Mouse (Mus musculus) stomach, embryonic 15.5 days (tissue): Measurements from ENCODE around the gene Fbxl14. TPM values are rescaled to one million over a fixed set of nuclear protein-coding genes. Genes with fewer than 3 reads are reported as not detected.

Experiments used
- ATAC-seq: fragments of 200-750 bp; cut with Nextera tagmentation; 2 replicates; pipeline ENCODE4 v1.8.0; 2017; ENCODE audit warnings: low read depth, moderate number of reproducible peaks, moderate TSS enrichment; ENCODE audit not compliant: insufficient read depth, low FRiP score
- H3K27ac ChIP-seq: fragments of 300-500 bp; sonication (generic); 2 replicates; pipeline ENCODE4 v1.5.1; 2015; ENCODE audit warnings: mild to moderate bottlenecking, inconsistent platforms
- H3K27me3 ChIP-seq: fragments of 300-500 bp; sonication (generic); replicated peaks from 2 replicates; pipeline ENCODE4 v1.6.1; 2015; ENCODE audit warnings: inconsistent platforms
- H3K36me3 ChIP-seq: fragments of 300-500 bp; sonication (generic); 2 replicates; pipeline ENCODE4 v1.6.1; 2015; ENCODE audit warnings: inconsistent platforms
- H3K4me1 ChIP-seq: fragments of 300-500 bp; sonication (generic); 2 replicates; pipeline ENCODE4 v1.6.1; 2015; ENCODE audit warnings: inconsistent platforms
- H3K4me2 ChIP-seq: fragments of 300-500 bp; sonication (generic); 2 replicates; pipeline ENCODE4 v1.6.1; 2015; ENCODE audit warnings: mild to moderate bottlenecking, inconsistent platforms
- H3K4me3 ChIP-seq: fragments of 300-500 bp; sonication (generic); replicated peaks from 2 replicates; pipeline ENCODE4 v1.5.1; 2015; ENCODE audit warnings: inconsistent platforms
- H3K9ac ChIP-seq: fragments of 300-500 bp; sonication (generic); 2 replicates; pipeline ENCODE4 v1.6.1; 2015; ENCODE audit warnings: inconsistent platforms
- H3K9me3 ChIP-seq: fragments of 300-500 bp; sonication (generic); 2 replicates; pipeline ENCODE4 v1.6.1; 2016; ENCODE audit warnings: inconsistent platforms
- WGBS: fragments of 180-500 bp; shearing (Covaris S2); methylation state at CpG from one replicate; pipeline ENCODE4 v1.1.7; 2015; 5-methylcytosine and 5-hydroxymethylcytosine counted together
- polyA plus RNA-seq: library from polyadenylated mRNA; unstranded; fragments of >200 nt; fragmentation: Nextera tagmentation; extraction: Ambion mirVana; gene quantifications from 2 replicates; pipeline ENCODE4 v1.2.1, GENCODE M21; 2015

Gene Fbxl14
- polyA plus RNA-seq, 1 experiment from 2014 or later = 4.3 TPM

DNA sequence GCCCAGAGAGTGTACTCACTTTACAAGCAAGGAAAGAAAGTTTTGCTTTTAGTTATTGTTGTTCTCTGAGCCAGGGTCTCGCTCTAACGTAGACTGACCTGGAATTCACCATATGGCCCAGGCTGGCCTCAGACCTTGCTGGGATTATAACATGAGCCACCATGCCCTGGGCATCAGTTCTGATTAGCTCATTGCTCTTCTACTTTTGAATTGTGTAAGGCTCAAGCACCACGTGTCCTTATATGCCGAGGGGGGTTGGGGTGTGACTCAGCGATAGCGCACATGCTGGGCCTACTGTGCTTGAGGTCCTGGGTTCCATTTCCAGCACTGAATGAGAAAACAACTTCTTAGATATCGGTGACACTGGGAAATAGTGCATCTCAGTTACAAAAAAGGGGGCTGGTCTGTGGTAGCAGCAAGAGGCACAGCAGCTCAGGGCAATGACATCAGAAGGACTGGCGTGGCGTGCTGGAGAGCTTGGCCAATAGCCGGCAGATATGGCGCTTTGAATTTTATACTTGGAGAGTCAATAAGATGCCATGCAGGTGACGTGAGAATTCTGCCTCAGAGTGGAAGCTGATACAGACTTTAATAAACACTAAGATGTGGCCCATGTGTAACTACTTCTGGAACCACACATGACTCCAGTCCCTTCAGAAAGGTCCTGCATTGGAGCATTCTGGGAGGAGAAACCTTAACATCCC lies 7.1 kb downstream of the Fbxl14 start:
- peaks cover 15% of the 10 kb centered on the region for H3K4me1 ChIP-seq
- H3K27ac ChIP-seq = no peak overlapping the region; the same call in 1 of the 2 replicates

GRCm38 (mm10) chr6:119487085-119487458 lies 7.6 kb downstream of the Fbxl14 start:
- WGBS = 81% methylated on average over 7 of the region's 7 CpGs
- Histone ChIP-seq H3K9me3 (no peaks in the 10 kb centered on the region), H3K27ac (no peak overlapping the region), H3K4me3 (no peak overlapping the region), H3K4me1 (peaks cover 15% of the 10 kb centered on the region), H3K36me3 (no peaks in the 10 kb centered on the region), H3K27me3 (no peaks in the 10 kb centered on the region), H3K9ac (no peak overlapping the region), H3K4me2 (no peak overlapping the region)
- 0 out of 2 replicates have a peak, but pooled peaks have one; percentile 1 for ATAC-seq

More for the DNA sequence above, 7.1 kb downstream of the Fbxl14 start:
- H3K4me3 ChIP-seq = no peak overlapping the region
- WGBS = 81% methylated on average over 12 of the region's 12 CpGs
- no peaks in the 10 kb centered on the region for H3K9me3 ChIP-seq
- no peaks in the 10 kb centered on the region for H3K36me3 ChIP-seq
- no peak overlapping the region for H3K9ac ChIP-seq
- H3K27me3 ChIP-seq = no peaks in the 10 kb centered on the region
- no peak for ATAC-seq
- no peak overlapping the region for H3K4me2 ChIP-seq

- no peaks in the 10 kb centered on the region for H3K27me3 ChIP-seq
- ATAC-seq = no peak
- H3K9me3 ChIP-seq = no peaks in the 10 kb centered on the region
- H3K36me3 ChIP-seq = no peaks in the 10 kb centered on the region
- H3K9ac ChIP-seq = no peak overlapping the region
- H3K4me2 ChIP-seq = no peak overlapping the region
- no peak overlapping the region for H3K4me3 ChIP-seq
- WGBS = 87% methylated on average over 9 of the region's 9 CpGs
- H3K4me1 ChIP-seq = peaks cover 15% of the 10 kb centered on the region
- no peak overlapping the region for H3K27ac ChIP-seq
Measured at GRCm38 (mm10) chr6:119487619-119488018, 8.2 kb downstream of the Fbxl14 start.

DNA sequence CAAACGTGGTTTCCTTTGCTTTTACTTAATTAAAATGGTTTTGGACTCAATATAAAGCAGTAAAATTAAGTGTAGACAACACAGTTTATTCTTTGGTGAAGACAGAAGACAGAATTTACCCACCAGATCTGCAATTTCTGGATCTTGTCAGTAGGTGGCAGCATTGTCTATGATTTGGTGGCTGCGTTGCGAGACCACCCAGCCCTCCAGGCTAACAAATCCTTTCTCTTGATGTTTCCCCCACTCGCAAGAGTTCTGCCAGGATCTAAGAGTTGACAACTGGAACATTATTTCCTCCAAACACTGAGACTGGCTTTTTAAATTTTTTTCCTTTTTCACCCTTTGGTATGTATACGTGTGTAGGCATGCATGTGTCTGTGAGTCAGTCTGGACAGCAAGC lies 10.3 kb downstream of the Fbxl14 start:
- no peaks in the 10 kb centered on the region for H3K36me3 ChIP-seq
- 7% methylated on average over 5 of the region's 5 CpGs for WGBS
- peak overlapping the region; percentile 24; the same call in 1 of the 2 replicates for H3K4me2 ChIP-seq
- no peaks in the 10 kb centered on the region for H3K9me3 ChIP-seq
- H3K4me1 ChIP-seq = peaks cover 8% of the 10 kb centered on the region; the same call in 1 of the 2 replicates
- ATAC-seq = no peak
- H3K4me3 ChIP-seq = no peak overlapping the region; the same call in 1 of the 2 replicates
- H3K27ac ChIP-seq = no peak overlapping the region
- no peak overlapping the region for H3K9ac ChIP-seq
- H3K27me3 ChIP-seq = no peaks in the 10 kb centered on the region

- no peak overlapping the region for H3K4me2 ChIP-seq
- no peak overlapping the region for H3K27ac ChIP-seq
- no peak overlapping the region for H3K9ac ChIP-seq
- H3K36me3 ChIP-seq = no peaks in the 10 kb centered on the region
- H3K4me1 ChIP-seq = peaks cover 6% of the 10 kb centered on the region; the same call in 1 of the 2 replicates
- no peak for ATAC-seq
- no peaks in the 10 kb centered on the region for H3K9me3 ChIP-seq
- H3K27me3 ChIP-seq = no peaks in the 10 kb centered on the region
- 33% methylated on average over 11 of the region's 11 CpGs for WGBS
- no peak overlapping the region for H3K4me3 ChIP-seq
Measured at GRCm38 (mm10) chr6:119490549-119490948, 11.1 kb downstream of the Fbxl14 start.

DNA sequence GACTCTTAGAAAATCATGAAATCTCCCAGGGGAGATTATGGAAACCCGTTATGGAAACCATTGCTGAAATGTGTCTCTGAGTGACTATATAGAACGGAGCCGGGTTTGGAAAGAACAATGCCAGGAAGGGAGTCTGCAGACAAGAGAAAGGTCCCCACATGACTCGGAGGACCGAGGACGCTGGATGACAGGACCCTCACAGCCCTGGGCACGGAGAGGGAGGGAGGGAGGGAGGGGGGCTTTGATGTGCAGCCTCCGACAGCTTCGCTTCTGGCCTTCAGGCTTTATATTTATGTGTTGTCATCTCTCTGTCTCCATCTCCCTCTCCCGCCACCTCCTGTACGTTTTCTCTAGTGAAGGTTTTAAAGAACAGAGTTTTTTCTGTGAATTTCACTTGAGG lies 11.5 kb downstream of the Fbxl14 start:
- Histone ChIP-seq H3K9me3 (no peaks in the 10 kb centered on the region), H3K4me1 (peaks cover 6% of the 10 kb centered on the region; the same call in 1 of the 2 replicates), H3K27me3 (no peaks in the 10 kb centered on the region), H3K4me2 (no peak overlapping the region), H3K4me3 (no peak overlapping the region), H3K9ac (no peak overlapping the region), H3K27ac (no peak overlapping the region), H3K36me3 (no peaks in the 10 kb centered on the region)
- WGBS = 59% methylated on average over 11 of the region's 11 CpGs
- ATAC-seq = no peak

DNA sequence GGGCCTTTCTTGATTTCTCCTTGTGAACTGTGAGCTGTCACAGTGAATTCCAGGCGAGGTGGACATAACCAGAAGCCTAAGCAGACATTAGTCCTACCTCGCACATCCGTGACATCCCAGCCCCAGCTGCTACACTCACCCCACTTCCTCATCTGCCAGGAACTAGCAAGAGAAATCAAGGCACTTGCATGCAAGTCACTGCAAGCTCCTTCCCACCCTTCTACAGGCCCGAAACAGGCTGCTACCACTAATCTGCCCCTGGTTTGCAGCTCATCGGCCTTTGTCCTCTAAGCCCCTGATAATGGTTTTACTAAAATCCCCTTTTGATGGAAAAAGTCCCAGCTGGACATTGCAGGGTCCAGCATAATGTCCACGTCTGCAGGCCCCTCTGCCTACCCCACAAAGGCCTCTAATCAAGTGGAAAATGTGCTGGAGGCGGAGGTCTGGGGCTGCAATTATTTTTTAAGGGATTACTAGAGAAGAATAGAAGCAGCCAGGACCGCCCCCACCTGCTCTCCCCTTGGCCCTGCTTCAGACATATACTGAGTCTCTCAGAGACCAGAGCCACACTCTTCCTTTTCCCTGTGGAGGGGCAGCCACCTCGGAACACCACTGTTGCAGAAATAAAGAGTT lies 12.6 kb downstream of the Fbxl14 start:
- no peaks in the 10 kb centered on the region for H3K9me3 ChIP-seq
- 60% methylated on average over 9 of the region's 9 CpGs for WGBS
- H3K4me1 ChIP-seq = peaks cover 6% of the 10 kb centered on the region; the same call in 1 of the 2 replicates
- no peak overlapping the region for H3K4me2 ChIP-seq
- H3K36me3 ChIP-seq = no peaks in the 10 kb centered on the region
- ATAC-seq = no peak
- no peak overlapping the region for H3K4me3 ChIP-seq
- no peak overlapping the region for H3K9ac ChIP-seq
- no peaks in the 10 kb centered on the region for H3K27me3 ChIP-seq
- no peak overlapping the region for H3K27ac ChIP-seq

DNA sequence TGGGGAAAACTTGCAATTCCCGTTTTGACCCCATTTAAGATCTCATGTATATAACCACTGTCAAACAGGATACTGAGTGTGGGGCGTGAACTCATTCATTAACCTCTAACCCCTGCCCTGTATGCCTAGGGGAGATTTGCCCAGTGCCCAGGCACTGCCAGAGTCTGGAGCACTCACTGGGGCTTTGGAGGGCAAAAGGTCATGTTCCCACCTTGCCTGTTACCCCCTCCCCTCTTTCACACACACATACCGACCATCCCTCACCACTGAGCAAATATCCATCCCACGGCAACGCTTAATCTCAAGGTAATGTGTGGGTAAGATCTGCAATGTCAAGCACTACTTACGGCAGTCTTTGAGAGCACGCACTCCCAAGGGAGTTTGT lies 13.2 kb downstream of the Fbxl14 start:
- Histone ChIP-seq H3K4me3 (no peak overlapping the region), H3K36me3 (no peaks in the 10 kb centered on the region), H3K9me3 (no peaks in the 10 kb centered on the region), H3K4me2 (no peak overlapping the region), H3K27ac (no peak overlapping the region), H3K27me3 (no peaks in the 10 kb centered on the region), H3K9ac (no peak overlapping the region), H3K4me1 (peaks cover 6% of the 10 kb centered on the region; the same call in 1 of the 2 replicates)
- ATAC-seq = no peak
- 44% methylated on average over 7 of the region's 7 CpGs for WGBS

GRCm38 (mm10) chr6:119499271-119499670 lies 19.8 kb downstream of the Fbxl14 start:
- H3K9ac ChIP-seq = no peak overlapping the region
- no peak overlapping the region for H3K27ac ChIP-seq
- H3K27me3 ChIP-seq = no peaks in the 10 kb centered on the region
- no peaks in the 10 kb centered on the region for H3K9me3 ChIP-seq
- H3K4me3 ChIP-seq = no peak overlapping the region
- ATAC-seq = no peak
- H3K4me1 ChIP-seq = no peaks in the 10 kb centered on the region
- H3K4me2 ChIP-seq = no peak overlapping the region
- no peaks in the 10 kb centered on the region for H3K36me3 ChIP-seq
- 13% methylated on average over 5 of the region's 5 CpGs for WGBS

DNA sequence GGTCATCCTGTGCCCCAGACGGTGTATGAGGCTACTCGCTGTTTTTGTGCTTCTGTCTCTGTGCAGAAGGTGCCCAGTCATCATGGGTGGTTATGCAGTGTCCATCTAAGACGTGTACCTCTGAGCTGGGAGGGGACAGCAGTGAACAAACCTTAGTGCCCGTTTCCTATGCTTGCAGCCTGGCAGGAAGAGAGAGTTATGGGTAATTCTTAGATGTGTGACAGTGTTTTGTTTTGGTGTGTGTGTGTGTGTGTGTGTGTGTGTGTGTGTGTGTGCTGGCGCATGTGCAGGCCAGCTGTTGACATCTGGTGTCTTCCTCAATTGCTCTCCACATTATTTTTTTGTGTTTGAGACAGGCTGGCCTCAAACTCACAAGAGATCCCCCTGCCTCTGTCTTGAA lies 20.6 kb downstream of the Fbxl14 start:
- H3K36me3 ChIP-seq = no peaks in the 10 kb centered on the region
- no peaks in the 10 kb centered on the region for H3K4me1 ChIP-seq
- no peaks in the 10 kb centered on the region for H3K9me3 ChIP-seq
- H3K27me3 ChIP-seq = no peaks in the 10 kb centered on the region
- 55% methylated on average over 5 of the region's 5 CpGs for WGBS
- no peak for ATAC-seq
- H3K4me3 ChIP-seq = no peak overlapping the region
- H3K9ac ChIP-seq = no peak overlapping the region
- no peak overlapping the region for H3K4me2 ChIP-seq
- no peak overlapping the region for H3K27ac ChIP-seq

DNA sequence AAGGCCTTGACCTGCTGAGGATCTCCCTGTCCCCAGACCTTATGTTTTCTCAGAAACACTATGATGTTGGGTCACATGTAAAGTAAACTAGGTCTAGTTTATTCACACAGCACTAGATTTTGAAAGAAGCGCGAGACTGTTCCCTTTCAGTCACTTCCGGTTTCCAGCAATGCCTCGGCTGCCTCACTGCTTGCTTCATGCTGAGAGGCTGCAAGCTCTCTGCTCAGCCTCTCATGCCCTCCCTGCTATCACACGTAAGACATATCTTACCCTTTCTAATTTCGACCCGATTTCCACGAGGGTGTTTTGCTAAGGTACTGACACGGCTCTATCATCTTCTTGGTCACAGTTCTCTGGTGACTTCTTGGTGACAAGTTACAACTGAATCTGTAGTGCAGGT lies 22.6 kb downstream of the Fbxl14 start:
- WGBS = 54% methylated on average over 9 of the region's 9 CpGs
- H3K4me1 ChIP-seq = no peaks in the 10 kb centered on the region
- H3K9me3 ChIP-seq = no peaks in the 10 kb centered on the region
- no peak overlapping the region for H3K9ac ChIP-seq
- H3K4me2 ChIP-seq = no peak overlapping the region
- no peaks in the 10 kb centered on the region for H3K36me3 ChIP-seq
- ATAC-seq = no peak
- no peak overlapping the region for H3K4me3 ChIP-seq
- H3K27ac ChIP-seq = no peak overlapping the region
- no peaks in the 10 kb centered on the region for H3K27me3 ChIP-seq

DNA sequence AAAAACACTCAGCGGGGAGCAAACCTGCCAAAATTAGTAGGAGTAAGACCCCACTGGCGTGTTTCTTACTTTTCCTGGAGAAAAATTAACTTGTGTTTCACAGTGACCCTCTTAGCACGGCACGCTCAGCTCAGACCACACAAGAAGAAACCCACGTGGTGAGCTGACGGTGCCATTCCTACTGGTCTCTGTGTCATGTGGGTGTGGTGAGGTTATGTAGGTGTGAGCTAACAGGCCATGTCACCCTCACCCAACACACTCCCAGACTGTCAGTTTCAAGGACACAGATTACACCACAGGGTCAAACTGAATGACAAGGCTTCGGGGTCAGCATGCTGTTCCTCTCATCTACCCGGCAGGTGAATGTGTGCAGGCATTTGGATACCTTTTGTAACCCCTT lies 25.3 kb downstream of the Fbxl14 start:
- no peak for ATAC-seq
- Histone ChIP-seq H3K9ac (no peak overlapping the region), H3K9me3 (no peaks in the 10 kb centered on the region), H3K27me3 (no peaks in the 10 kb centered on the region), H3K4me3 (no peak overlapping the region), H3K4me2 (no peak overlapping the region), H3K36me3 (no peaks in the 10 kb centered on the region), H3K4me1 (no peaks in the 10 kb centered on the region), H3K27ac (no peak overlapping the region)
- WGBS = 73% methylated on average over 8 of the region's 8 CpGs
